Mouse (Mus musculus): Measurements from ENCODE around the gene Sv2a.
"Not testable (repeated sequence)": the region's sequence is repeated elsewhere in the genome, so short reads cannot be mapped to it uniquely, and the experiment has no call there.

- TF ChIP-seq POLR2A (IDR thresholded peaks at IDR 0.05; ENCODE audit: borderline replicate concordance, low read depth, low read length); CTCF (IDR thresholded peaks at IDR 0.05; ENCODE audit: low read depth, low read length): not testable (repeated sequence)
These were observed 17.8 kb downstream of the Sv2a start for GRCm38 (mm10) chr3:96198601-96199251.

Measured in bone marrow macrophage, adult 2 months (primary cell).